Mouse (Mus musculus) lung, embryonic 15.5 days (tissue): ENCODE measurements around the gene Clca4b. TPM values are rescaled to one million over a fixed set of nuclear protein-coding genes. Genes with fewer than 3 reads are reported as not detected.
"Not testable (repeated sequence)": the region's sequence is repeated elsewhere in the genome, so short reads cannot be mapped to it uniquely, and the experiment has no call there.

Experiments used
- ATAC-seq: fragments of 200-750 bp; cut with Nextera tagmentation; 2 replicates; pipeline ENCODE4 v1.8.0; 2017; ENCODE audit warnings: moderate number of reproducible peaks, borderline replicate concordance; ENCODE audit not compliant: low FRiP score, low TSS enrichment; ENCODE audit errors: extremely low read depth
- H3K27ac ChIP-seq: fragments of 300-500 bp; sonication (generic); 2 replicates; pipeline ENCODE4 v1.5.1; 2015; ENCODE audit warnings: moderate library complexity, mild to moderate bottlenecking, inconsistent platforms
- H3K27me3 ChIP-seq: fragments of 300-500 bp; sonication (generic); 2 replicates; pipeline ENCODE4 v1.6.1; 2015; ENCODE audit warnings: inconsistent platforms
- H3K36me3 ChIP-seq: fragments of 300-500 bp; sonication (generic); 2 replicates; pipeline ENCODE4 v1.6.1; 2015; ENCODE audit warnings: inconsistent platforms
- H3K4me1 ChIP-seq: fragments of 300-500 bp; sonication (generic); 2 replicates; pipeline ENCODE4 v1.6.1; 2015; ENCODE audit warnings: inconsistent platforms
- H3K4me2 ChIP-seq: fragments of 300-500 bp; sonication (generic); 2 replicates; pipeline ENCODE4 v1.6.1; 2015; ENCODE audit warnings: inconsistent platforms, mild to moderate bottlenecking, moderate library complexity
- H3K4me3 ChIP-seq: fragments of 300-500 bp; sonication (generic); 2 replicates; pipeline ENCODE4 v1.5.1; 2015; ENCODE audit warnings: mild to moderate bottlenecking, inconsistent platforms
- H3K9ac ChIP-seq: fragments of 300-500 bp; sonication (generic); 2 replicates; pipeline ENCODE4 v1.6.1; 2015; ENCODE audit warnings: inconsistent platforms
- H3K9me3 ChIP-seq: fragments of 300-500 bp; sonication (generic); 2 replicates; pipeline ENCODE4 v1.6.1; 2016; ENCODE audit warnings: inconsistent platforms
- WGBS: fragments of 180-500 bp; shearing (Covaris S2); methylation state at CpG from one replicate; pipeline ENCODE4 v1.1.7; 2015; 5-methylcytosine and 5-hydroxymethylcytosine counted together
- polyA plus RNA-seq: library from polyadenylated mRNA; unstranded; fragments of >200 nt; fragmentation: Nextera tagmentation; extraction: Ambion mirVana; gene quantifications from 2 replicates; pipeline ENCODE4 v1.2.1, GENCODE M21; 2015

The Clca4b gene
- polyA plus RNA-seq, 1 experiment from 2014 or later = not detected

GRCm38 (mm10) chr3:144897042-144897678, 35.2 kb downstream of the Clca4b start:
- ATAC-seq = no peak
- Histone ChIP-seq H3K27me3 (no peaks in the 10 kb centered on the region), H3K4me2 (no peak overlapping the region), H3K4me3 (no peak overlapping the region), H3K36me3 (no peaks in the 10 kb centered on the region), H3K4me1 (no peaks in the 10 kb centered on the region), H3K9me3 (no peaks in the 10 kb centered on the region), H3K27ac (no peak overlapping the region), H3K9ac (no peak overlapping the region)
- 82% methylated on average over 2 of the region's 2 CpGs for WGBS

DNA sequence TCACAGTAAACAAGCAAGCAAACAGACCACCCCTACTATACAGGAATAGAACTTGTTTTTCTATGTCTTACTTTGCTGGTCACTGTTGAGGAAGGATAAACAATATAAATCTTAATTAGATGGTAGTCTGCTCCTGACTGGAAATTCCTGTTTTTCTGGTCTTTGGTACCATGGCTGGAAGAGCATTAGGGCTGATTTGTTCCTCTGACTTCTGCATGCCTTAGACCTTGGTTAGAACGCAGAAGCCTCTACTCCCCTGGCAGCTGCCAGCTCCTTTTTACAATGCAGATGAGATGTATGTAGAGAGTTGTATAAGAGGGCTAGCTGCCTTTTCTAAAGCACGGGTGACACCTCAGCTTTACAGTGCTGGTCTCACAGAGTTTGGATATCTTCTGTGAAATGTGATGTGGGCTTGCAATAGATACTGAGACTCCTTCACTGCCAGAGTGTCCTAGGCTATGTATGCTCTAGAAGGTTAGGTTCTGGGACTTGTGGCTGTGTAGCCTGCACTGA, 42.0 kb downstream of the Clca4b start:
- Histone ChIP-seq H3K9ac (no peak overlapping the region), H3K4me2 (no peak overlapping the region), H3K27ac (no peak overlapping the region), H3K9me3 (no peaks in the 10 kb centered on the region), H3K27me3 (no peaks in the 10 kb centered on the region), H3K36me3 (no peaks in the 10 kb centered on the region), H3K4me3 (no peak overlapping the region), H3K4me1 (no peaks in the 10 kb centered on the region)
- ATAC-seq = no peak
- 43% methylated on average over 2 of the region's 2 CpGs for WGBS

DNA sequence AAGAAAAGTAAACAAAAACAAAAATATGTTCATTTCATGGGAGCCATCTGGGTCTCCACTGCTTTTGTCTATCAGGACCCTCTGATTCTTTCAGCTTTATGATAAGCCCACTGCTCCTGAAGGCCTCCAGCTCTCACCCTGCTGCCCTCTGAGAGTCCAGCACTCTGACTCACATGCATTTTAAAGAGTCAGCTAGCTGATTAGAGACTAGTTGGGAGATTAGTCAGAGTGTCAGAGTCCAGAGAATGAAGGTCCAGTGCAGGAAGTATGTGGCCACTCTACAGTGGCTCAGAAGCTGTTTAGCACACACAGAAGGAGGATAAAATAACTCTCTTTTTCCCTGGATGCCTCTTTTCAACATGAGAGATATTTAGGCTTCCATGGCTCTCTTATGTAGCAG, 45.4 kb downstream of the Clca4b start:
- H3K4me2 ChIP-seq = no peak overlapping the region
- no peak overlapping the region for H3K27ac ChIP-seq
- ATAC-seq = no peak
- no peaks in the 10 kb centered on the region for H3K4me1 ChIP-seq
- no peaks in the 10 kb centered on the region for H3K36me3 ChIP-seq
- H3K9ac ChIP-seq = no peak overlapping the region
- H3K9me3 ChIP-seq = no peaks in the 10 kb centered on the region
- no peaks in the 10 kb centered on the region for H3K27me3 ChIP-seq
- no peak overlapping the region for H3K4me3 ChIP-seq

GRCm38 (mm10) chr3:144872012-144872411, 60.3 kb downstream of the Clca4b start:
- not testable (repeated sequence) for H3K9me3 ChIP-seq, H3K9ac ChIP-seq, H3K27ac ChIP-seq, H3K4me2 ChIP-seq, H3K4me1 ChIP-seq, ATAC-seq, H3K4me3 ChIP-seq, H3K36me3 ChIP-seq, H3K27me3 ChIP-seq
- WGBS = 65% methylated on average over 4 of the region's 4 CpGs

Other genes starting within 250 kb of the Clca4b start
- 110 and 115 TPM in 2 replicates for gene Sh3glb1, start 212.2 kb downstream of the Clca4b start, polyA plus RNA-seq
- 2.9 and 3.4 TPM in 2 replicates for gene Clca3a1, start 171.6 kb downstream of the Clca4b start, polyA plus RNA-seq
- 1.4 and 2.5 TPM in 2 replicates for gene Clca3a2, start 113.0 kb downstream of the Clca4b start, polyA plus RNA-seq
- 0.15 and 0.20 TPM in 2 replicates for gene Clca3b, start 83.2 kb downstream of the Clca4b start, polyA plus RNA-seq
- gene Clca4a, start 42.5 kb upstream of the Clca4b start, polyA plus RNA-seq = not detected in 2 replicates
- 0.09 TPM in 1 of 2 replicates, not detected in the other for gene Clca1, start 100.2 kb upstream of the Clca4b start, polyA plus RNA-seq
- gene Clca2, start 166.9 kb upstream of the Clca4b start, polyA plus RNA-seq = 0.37 and 0.52 TPM in 2 replicates
- gene Odf2l, start 186.1 kb upstream of the Clca4b start, polyA plus RNA-seq = 15.1 and 16.8 TPM in 2 replicates